Mouse (Mus musculus): ENCODE results near the gene Ccdc73.

DNA sequence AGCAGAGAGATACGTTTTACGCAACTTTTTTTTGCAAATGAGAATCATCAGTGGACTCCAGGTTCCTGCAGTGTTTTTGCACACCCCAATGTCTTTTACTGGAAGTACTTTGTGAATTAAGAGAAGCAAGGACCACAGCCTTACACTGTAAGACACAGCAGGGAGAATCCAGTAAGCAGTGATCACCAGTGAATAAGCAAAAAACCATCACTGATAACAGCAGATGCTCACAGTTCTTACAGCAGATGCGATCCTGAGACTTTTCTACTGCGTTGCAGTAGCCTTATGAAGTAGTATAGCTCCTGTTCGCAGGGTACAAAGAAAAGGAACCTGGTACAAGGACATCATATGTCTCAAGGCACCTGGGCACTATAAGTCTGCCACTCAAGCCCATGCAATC lies 162.9 kb downstream of the Ccdc73 start:
- TF ChIP-seq CTCF (IDR thresholded peaks at IDR 0.05; ENCODE audit: borderline replicate concordance, insufficient read depth, low read length) (no peak), POLR2A (IDR thresholded peaks at IDR 0.05; ENCODE audit: low read depth, low read length) (no peak)

Measured in embryonic fibroblast, embryonic 13.5 days (primary cell).